Mouse (Mus musculus) hindbrain, embryonic 14.5 days (tissue): ENCODE measurements around the gene Zfp706. TPM values are rescaled to one million over a fixed set of nuclear protein-coding genes. Genes with fewer than 3 reads are reported as not detected.
A peak's percentile ranks its signal among the peaks of the same experiment; 100 is the strongest.

Source experiments
- ATAC-seq: fragments of 200-750 bp; cut with Nextera tagmentation; 2 replicates; pipeline ENCODE4 v1.8.0; 2017; ENCODE audit warnings: moderate number of reproducible peaks, mild to moderate bottlenecking, moderate TSS enrichment, moderate library complexity; ENCODE audit not compliant: low FRiP score
- DNase-seq: peaks from one replicate; pipeline ENCODE4 v3.0.0-alpha.2; 2015; ENCODE audit warnings: low spot score
- H3K27ac ChIP-seq: fragments of 300-500 bp; sonication (generic); 2 replicates; pipeline ENCODE4 v1.5.1; 2014; ENCODE audit warnings: mild to moderate bottlenecking, moderate library complexity
- H3K27me3 ChIP-seq: fragments of 300-500 bp; sonication (generic); 2 replicates; pipeline ENCODE4 v1.6.1; 2014; ENCODE audit warnings: mild to moderate bottlenecking, low read length, mixed read lengths; ENCODE audit not compliant: control insufficient read depth, insufficient read depth
- H3K36me3 ChIP-seq: fragments of 300-500 bp; sonication (generic); replicated peaks from 2 replicates; pipeline ENCODE4 v1.6.1; 2014; ENCODE audit not compliant: control insufficient read depth, insufficient read depth
- H3K4me1 ChIP-seq: fragments of 300-500 bp; sonication (generic); replicated peaks from 2 replicates; pipeline ENCODE4 v1.6.1; 2014; ENCODE audit warnings: antibody characterized with exemption, low read length, mixed read lengths; ENCODE audit not compliant: control insufficient read depth, insufficient read depth
- H3K4me2 ChIP-seq: fragments of 300-500 bp; sonication (generic); replicated peaks from 2 replicates; pipeline ENCODE4 v1.6.1; 2014; ENCODE audit warnings: mild to moderate bottlenecking, moderate library complexity
- H3K4me3 ChIP-seq: fragments of 300-500 bp; sonication (generic); replicated peaks from 2 replicates; pipeline ENCODE4 v1.5.1; 2014; ENCODE audit warnings: mild to moderate bottlenecking, low read length
- H3K9ac ChIP-seq: fragments of 300-500 bp; sonication (generic); 2 replicates; pipeline ENCODE4 v1.6.1; 2014
- H3K9me3 ChIP-seq: fragments of 300-500 bp; sonication (generic); 2 replicates; pipeline ENCODE4 v1.6.1; 2016; ENCODE audit warnings: low read length; ENCODE audit not compliant: control insufficient read depth
- WGBS: fragments of 180-500 bp; shearing (Covaris S2); extraction: QIAGEN DNeasy Blood & Tissue Kit; methylation state at CpG from one replicate; pipeline ENCODE4 v1.1.7; 2014; 5-methylcytosine and 5-hydroxymethylcytosine counted together
- polyA plus RNA-seq: library from polyadenylated mRNA; unstranded; fragments of >200 nt; fragmentation: Nextera tagmentation; extraction: Ambion mirVana; gene quantifications from 2 replicates; pipeline ENCODE4 v1.2.1, GENCODE M21; 2014

Gene Zfp706
- polyA plus RNA-seq, 1 experiment from 2014 or later, result 424 TPM

GRCm38 (mm10) chr15:37038666-37039065 lies 31.1 kb upstream of the Zfp706 start:
- Histone ChIP-seq H3K4me1 (peaks cover 8% of the 10 kb centered on the region; the same call in 1 of the 2 replicates), H3K4me3 (no peak overlapping the region), H3K27ac (no peak overlapping the region), H3K9me3 (no peaks in the 10 kb centered on the region), H3K9ac (no peak overlapping the region), H3K27me3 (no peaks in the 10 kb centered on the region), H3K4me2 (no peak overlapping the region), H3K36me3 (no peaks in the 10 kb centered on the region)
- no peak for ATAC-seq
- WGBS, result 84% methylated on average over 1 of the region's 1 CpGs
- DNase-seq, result no peak

GRCm38 (mm10) chr15:37037704-37038103 lies 30.1 kb upstream of the Zfp706 start:
- Histone ChIP-seq H3K36me3 (no peaks in the 10 kb centered on the region), H3K9ac (no peak overlapping the region), H3K4me3 (no peak overlapping the region), H3K9me3 (no peaks in the 10 kb centered on the region), H3K4me2 (no peak overlapping the region), H3K27ac (no peak overlapping the region), H3K4me1 (peaks cover 7% of the 10 kb centered on the region; the same call in 1 of the 2 replicates), H3K27me3 (no peaks in the 10 kb centered on the region)
- ATAC-seq (no peak), DNase-seq (no peak)
- WGBS, result 86% methylated on average over 3 of the region's 3 CpGs

GRCm38 (mm10) chr15:37036481-37037156 lies 29.0 kb upstream of the Zfp706 start:
- 58% methylated on average over 7 of the region's 7 CpGs for WGBS
- H3K27me3 ChIP-seq, result no peaks in the 10 kb centered on the region
- ATAC-seq (no peak; the same call in 1 of the 2 replicates), DNase-seq (peak; percentile 45)
- H3K4me1 ChIP-seq, result no peaks in the 10 kb centered on the region; the same call in 1 of the 2 replicates
- no peaks in the 10 kb centered on the region for H3K9me3 ChIP-seq
- peak overlapping the region; percentile 44; the same call in 1 of the 2 replicates for H3K27ac ChIP-seq
- H3K4me3 ChIP-seq, result no peak overlapping the region
- H3K9ac ChIP-seq, result no peak overlapping the region
- no peaks in the 10 kb centered on the region for H3K36me3 ChIP-seq
- no peak overlapping the region for H3K4me2 ChIP-seq

- no peak overlapping the region for H3K27ac ChIP-seq
- DNase-seq (no peak), ATAC-seq (no peak)
- no peak overlapping the region for H3K4me3 ChIP-seq
- H3K9ac ChIP-seq, result no peak overlapping the region
- H3K36me3 ChIP-seq, result no peaks in the 10 kb centered on the region
- H3K27me3 ChIP-seq, result no peaks in the 10 kb centered on the region
- H3K4me1 ChIP-seq, result no peaks in the 10 kb centered on the region; the same call in 1 of the 2 replicates
- H3K9me3 ChIP-seq, result no peaks in the 10 kb centered on the region
- H3K4me2 ChIP-seq, result no peak overlapping the region
- WGBS, result 81% methylated on average over 2 of the region's 2 CpGs
Observed at GRCm38 (mm10) chr15:37034155-37034554, 26.6 kb upstream of the Zfp706 start.

- Histone ChIP-seq H3K4me2 (no peak overlapping the region), H3K27me3 (no peaks in the 10 kb centered on the region), H3K36me3 (no peaks in the 10 kb centered on the region), H3K9me3 (no peaks in the 10 kb centered on the region), H3K4me1 (no peaks in the 10 kb centered on the region; the same call in 1 of the 2 replicates), H3K9ac (no peak overlapping the region), H3K27ac (no peak overlapping the region), H3K4me3 (no peak overlapping the region)
- no peak for DNase-seq
- WGBS, result 91% methylated on average over 2 of the region's 2 CpGs
- ATAC-seq, result no peak
Observed at GRCm38 (mm10) chr15:37033431-37033830, 25.9 kb upstream of the Zfp706 start.

GRCm38 (mm10) chr15:37031334-37032150 lies 24.0 kb upstream of the Zfp706 start:
- WGBS, result 25% methylated on average over 6 of the region's 6 CpGs
- H3K27ac ChIP-seq, result no peak overlapping the region
- H3K36me3 ChIP-seq, result no peaks in the 10 kb centered on the region
- ATAC-seq, result peak; percentile 72; the same call in 1 of the 2 replicates
- no peaks in the 10 kb centered on the region for H3K27me3 ChIP-seq
- no peak overlapping the region for H3K9ac ChIP-seq
- no peak overlapping the region for H3K4me2 ChIP-seq
- H3K4me3 ChIP-seq, result no peak overlapping the region
- H3K9me3 ChIP-seq, result no peaks in the 10 kb centered on the region
- peak; percentile 45 for DNase-seq
- H3K4me1 ChIP-seq, result no peaks in the 10 kb centered on the region; the same call in 1 of the 2 replicates

- 88% methylated on average over 3 of the region's 3 CpGs for WGBS
- no peak overlapping the region for H3K27ac ChIP-seq
- no peak for DNase-seq
Observed at GRCm38 (mm10) chr15:37030929-37031328, 23.4 kb upstream of the Zfp706 start.

GRCm38 (mm10) chr15:37027956-37028355 lies 20.4 kb upstream of the Zfp706 start:
- no peaks in the 10 kb centered on the region; the same call in 1 of the 2 replicates for H3K4me1 ChIP-seq
- DNase-seq, result no peak
- no peak overlapping the region for H3K27ac ChIP-seq
- no peak overlapping the region for H3K4me2 ChIP-seq
- H3K27me3 ChIP-seq, result no peaks in the 10 kb centered on the region
- no peaks in the 10 kb centered on the region for H3K36me3 ChIP-seq
- no peak for ATAC-seq
- H3K9ac ChIP-seq, result no peak overlapping the region
- H3K4me3 ChIP-seq, result no peak overlapping the region
- no peaks in the 10 kb centered on the region for H3K9me3 ChIP-seq

More at GRCm38 (mm10) chr15:37030929-37031328, 23.4 kb upstream of the Zfp706 start:
- H3K4me1 ChIP-seq, result no peaks in the 10 kb centered on the region; the same call in 1 of the 2 replicates
- no peaks in the 10 kb centered on the region for H3K27me3 ChIP-seq
- no peak for ATAC-seq
- no peak overlapping the region for H3K4me2 ChIP-seq
- no peak overlapping the region for H3K4me3 ChIP-seq
- no peak overlapping the region for H3K9ac ChIP-seq
- no peaks in the 10 kb centered on the region for H3K36me3 ChIP-seq
- H3K9me3 ChIP-seq, result no peaks in the 10 kb centered on the region

GRCm38 (mm10) chr15:37026458-37026857 lies 18.9 kb upstream of the Zfp706 start:
- no peak overlapping the region for H3K9ac ChIP-seq
- H3K9me3 ChIP-seq, result no peaks in the 10 kb centered on the region
- H3K4me2 ChIP-seq, result no peak overlapping the region
- H3K27ac ChIP-seq, result no peak overlapping the region
- no peaks in the 10 kb centered on the region for H3K36me3 ChIP-seq
- H3K27me3 ChIP-seq, result no peaks in the 10 kb centered on the region
- no peak overlapping the region for H3K4me3 ChIP-seq
- DNase-seq (no peak), ATAC-seq (no peak)
- WGBS, result 93% methylated on average over 4 of the region's 4 CpGs
- H3K4me1 ChIP-seq, result no peaks in the 10 kb centered on the region
